Mouse (Mus musculus) heart, embryonic 10.5 days (tissue): ENCODE results near the gene Abhd17a. TPM values are rescaled to one million over a fixed set of nuclear protein-coding genes. Genes with fewer than 3 reads are reported as not detected.

Experiments
- DNase-seq: peaks from one replicate; pipeline ENCODE4 v3.0.0-alpha.2; 2017; ENCODE audit warnings: low spot score
- H3K27ac ChIP-seq: fragments of 300-500 bp; sonication (generic); 2 replicates; pipeline ENCODE4 v1.5.1; 2016; ENCODE audit warnings: mild to moderate bottlenecking
- H3K27me3 ChIP-seq: fragments of 300-500 bp; sonication (generic); 2 replicates; pipeline ENCODE4 v1.6.1; 2016; ENCODE audit warnings: mild to moderate bottlenecking; ENCODE audit not compliant: poor library complexity, insufficient read depth, severe bottlenecking
- H3K36me3 ChIP-seq: fragments of 300-500 bp; sonication (generic); 2 replicates; pipeline ENCODE4 v1.6.1; 2016; ENCODE audit warnings: mild to moderate bottlenecking, moderate library complexity
- H3K4me1 ChIP-seq: fragments of 300-500 bp; sonication (generic); 2 replicates; pipeline ENCODE4 v1.6.1; 2016; ENCODE audit warnings: mild to moderate bottlenecking
- H3K4me3 ChIP-seq: fragments of 300-500 bp; sonication (generic); 2 replicates; pipeline ENCODE4 v1.5.1; 2016; ENCODE audit warnings: mild to moderate bottlenecking, moderate library complexity
- H3K9me3 ChIP-seq: fragments of 300-500 bp; sonication (generic); 2 replicates; pipeline ENCODE4 v1.6.1; 2016; ENCODE audit warnings: mild to moderate bottlenecking, moderate library complexity
- WGBS: fragments of 180-500 bp; shearing (Covaris S2); methylation state at CpG from one replicate; pipeline ENCODE4 v1.1.7; 2016; 5-methylcytosine and 5-hydroxymethylcytosine counted together
- polyA plus RNA-seq: library from polyadenylated mRNA; unstranded; fragments of >200 nt; fragmentation: Nextera tagmentation; extraction: Ambion mirVana; gene quantifications from 2 replicates; pipeline ENCODE4 v1.2.1, GENCODE M21; 2016

Gene Abhd17a
- polyA plus RNA-seq: 94.1 and 120 TPM in 2 replicates

- no peaks in the 10 kb centered on the region for H3K27me3 ChIP-seq
- peaks cover 18% of the 10 kb centered on the region for H3K36me3 ChIP-seq
- H3K9me3 ChIP-seq: no peaks in the 10 kb centered on the region
- 1% methylated on average over 65 of the region's 73 CpGs for WGBS
- DNase-seq: peak; percentile 100
- peaks cover 47% of the 10 kb centered on the region for H3K4me1 ChIP-seq
- peak within 1 kb of the TSS; percentile 94 for H3K27ac ChIP-seq
- H3K4me3 ChIP-seq: peak within 1 kb of the TSS; percentile 99
Observed at GRCm38 (mm10) chr10:80589879-80590854, at the start of gene Abhd17a. Gene Abhd17a (minus strand): TSS chr10:80590341.

GRCm38 (mm10) chr10:80635345-80635744 is 45.2 kb upstream of the Abhd17a start:
- no peak for DNase-seq
- no peak overlapping the region for H3K4me3 ChIP-seq
- no peaks in the 10 kb centered on the region for H3K27me3 ChIP-seq
- H3K4me1 ChIP-seq: peaks cover 18% of the 10 kb centered on the region
- no peaks in the 10 kb centered on the region for H3K9me3 ChIP-seq
- no peak overlapping the region for H3K27ac ChIP-seq
- WGBS: 85% methylated on average over 6 of the region's 6 CpGs
- peaks cover 83% of the 10 kb centered on the region for H3K36me3 ChIP-seq

- DNase-seq: no peak
- Histone ChIP-seq H3K4me1 (peaks cover 74% of the 10 kb centered on the region), H3K27me3 (no peaks in the 10 kb centered on the region), H3K4me3 (no peak overlapping the region), H3K27ac (peak overlapping the region; percentile 56; the same call in 1 of the 2 replicates), H3K9me3 (no peaks in the 10 kb centered on the region), H3K36me3 (peaks cover 28% of the 10 kb centered on the region)
- 77% methylated on average over 9 of the region's 9 CpGs for WGBS
Observed at GRCm38 (mm10) chr10:80628925-80629324, 38.8 kb upstream of the Abhd17a start.

- Histone ChIP-seq H3K27me3 (no peaks in the 10 kb centered on the region), H3K4me1 (peaks cover 81% of the 10 kb centered on the region), H3K9me3 (no peaks in the 10 kb centered on the region), H3K4me3 (no peak overlapping the region), H3K27ac (peak overlapping the region; percentile 53; the same call in 1 of the 2 replicates), H3K36me3 (peaks cover 23% of the 10 kb centered on the region)
- 23% methylated on average over 2 of the region's 2 CpGs for WGBS
- peak; percentile 92 for DNase-seq
Observed at GRCm38 (mm10) chr10:80627685-80628084, 37.5 kb upstream of the Abhd17a start.

GRCm38 (mm10) chr10:80625764-80626163 is 35.6 kb upstream of the Abhd17a start:
- WGBS: 85% methylated on average over 4 of the region's 4 CpGs
- Histone ChIP-seq H3K4me3 (no peak overlapping the region), H3K36me3 (peaks cover 14% of the 10 kb centered on the region)

GRCm38 (mm10) chr10:80623457-80624191 is 33.5 kb upstream of the Abhd17a start:
- peaks cover 69% of the 10 kb centered on the region for H3K4me1 ChIP-seq

More at GRCm38 (mm10) chr10:80625764-80626163, 35.6 kb upstream of the Abhd17a start:
- H3K9me3 ChIP-seq: no peaks in the 10 kb centered on the region
- 0 out of 2 replicates have a peak overlapping the region, but pooled peaks have one; percentile 17 for H3K27ac ChIP-seq
- no peak for DNase-seq
- peaks cover 81% of the 10 kb centered on the region for H3K4me1 ChIP-seq
- no peaks in the 10 kb centered on the region for H3K27me3 ChIP-seq

GRCm38 (mm10) chr10:80622661-80623456 is 32.7 kb upstream of the Abhd17a start, which contains the start of gene Csnk1g2:
Gene Csnk1g2 (plus strand): TSS chr10:80622838.
- Histone ChIP-seq H3K27me3 (no peaks in the 10 kb centered on the region), H3K27ac (peak within 1 kb of the TSS; percentile 96), H3K4me1 (peaks cover 62% of the 10 kb centered on the region), H3K4me3 (peak within 1 kb of the TSS; percentile 91), H3K9me3 (no peaks in the 10 kb centered on the region), H3K36me3 (peaks cover 7% of the 10 kb centered on the region; the same call in 1 of the 2 replicates)
- WGBS: 2% methylated on average over 85 of the region's 85 CpGs
- DNase-seq: peak; percentile 84

More at GRCm38 (mm10) chr10:80623457-80624191, 33.5 kb upstream of the Abhd17a start:
- 17% methylated on average over 15 of the region's 15 CpGs for WGBS
- DNase-seq: peak; percentile 87
- H3K36me3 ChIP-seq: peaks cover 7% of the 10 kb centered on the region; the same call in 1 of the 2 replicates
- no peaks in the 10 kb centered on the region for H3K9me3 ChIP-seq
- peak overlapping the region; percentile 96 for H3K27ac ChIP-seq
- H3K4me3 ChIP-seq: peak overlapping the region; percentile 91
- H3K27me3 ChIP-seq: no peaks in the 10 kb centered on the region

GRCm38 (mm10) chr10:80621940-80622660 is 32.0 kb upstream of the Abhd17a start:
- DNase-seq: peak; percentile 100
- H3K9me3 ChIP-seq: no peaks in the 10 kb centered on the region
- peaks cover 55% of the 10 kb centered on the region for H3K4me1 ChIP-seq
- WGBS: under 1% methylated on average over 64 of the region's 64 CpGs
- H3K4me3 ChIP-seq: peak overlapping the region; percentile 91
- H3K36me3 ChIP-seq: peaks cover 7% of the 10 kb centered on the region; the same call in 1 of the 2 replicates
- H3K27me3 ChIP-seq: no peaks in the 10 kb centered on the region
- H3K27ac ChIP-seq: peak overlapping the region; percentile 96

GRCm38 (mm10) chr10:80621690-80621939 is 31.5 kb upstream of the Abhd17a start:
- peak overlapping the region; percentile 91 for H3K4me3 ChIP-seq
- DNase-seq: no peak
- 4% methylated on average over 9 of the region's 9 CpGs for WGBS
- peaks cover 7% of the 10 kb centered on the region; the same call in 1 of the 2 replicates for H3K36me3 ChIP-seq
- H3K27me3 ChIP-seq: no peaks in the 10 kb centered on the region
- no peaks in the 10 kb centered on the region for H3K9me3 ChIP-seq
- H3K4me1 ChIP-seq: peaks cover 53% of the 10 kb centered on the region
- peak overlapping the region; percentile 96 for H3K27ac ChIP-seq

- WGBS: 59% methylated on average over 16 of the region's 16 CpGs
- no peak for DNase-seq
- H3K4me3 ChIP-seq: peak overlapping the region; percentile 91
Observed at GRCm38 (mm10) chr10:80620796-80621689, 30.9 kb upstream of the Abhd17a start.

GRCm38 (mm10) chr10:80620365-80620764 is 30.2 kb upstream of the Abhd17a start:
- Histone ChIP-seq H3K4me3 (no peak overlapping the region), H3K27ac (peak overlapping the region; percentile 96; the same call in 1 of the 2 replicates), H3K9me3 (no peaks in the 10 kb centered on the region), H3K36me3 (peaks cover 9% of the 10 kb centered on the region), H3K27me3 (no peaks in the 10 kb centered on the region), H3K4me1 (peaks cover 40% of the 10 kb centered on the region)
- no peak for DNase-seq
- 81% methylated on average over 9 of the region's 9 CpGs for WGBS

More at GRCm38 (mm10) chr10:80620796-80621689, 30.9 kb upstream of the Abhd17a start:
- H3K27me3 ChIP-seq: no peaks in the 10 kb centered on the region
- peak overlapping the region; percentile 96 for H3K27ac ChIP-seq
- no peaks in the 10 kb centered on the region for H3K9me3 ChIP-seq
- H3K36me3 ChIP-seq: peaks cover 7% of the 10 kb centered on the region; the same call in 1 of the 2 replicates
- peaks cover 47% of the 10 kb centered on the region for H3K4me1 ChIP-seq
